Mouse (Mus musculus) heart, embryonic 15.5 days (tissue): ENCODE measurements around the gene Nr2c2ap. TPM values are rescaled to one million over a fixed set of nuclear protein-coding genes. Genes with fewer than 3 reads are reported as not detected.

Experiments used
- ATAC-seq: fragments of 200-750 bp; cut with Nextera tagmentation; replicated peaks from 2 replicates; pipeline ENCODE4 v1.8.0; 2017; ENCODE audit warnings: low read depth, moderate TSS enrichment; ENCODE audit not compliant: insufficient number of reproducible peaks, insufficient read depth, low FRiP score
- H3K27ac ChIP-seq: fragments of 300-500 bp; sonication (generic); 2 replicates; pipeline ENCODE4 v1.5.1; 2015; ENCODE audit warnings: mild to moderate bottlenecking, inconsistent platforms
- H3K27me3 ChIP-seq: fragments of 300-500 bp; sonication (generic); 2 replicates; pipeline ENCODE4 v1.6.1; 2015; ENCODE audit warnings: inconsistent platforms
- H3K36me3 ChIP-seq: fragments of 300-500 bp; sonication (generic); 2 replicates; pipeline ENCODE4 v1.6.1; 2015; ENCODE audit warnings: mild to moderate bottlenecking, inconsistent platforms
- H3K4me1 ChIP-seq: fragments of 300-500 bp; sonication (generic); replicated peaks from 2 replicates; pipeline ENCODE4 v1.6.1; 2015; ENCODE audit warnings: inconsistent platforms
- H3K4me2 ChIP-seq: fragments of 300-500 bp; sonication (generic); 2 replicates; pipeline ENCODE4 v1.6.1; 2015; ENCODE audit warnings: inconsistent platforms, mild to moderate bottlenecking, moderate library complexity
- H3K4me3 ChIP-seq: fragments of 300-500 bp; sonication (generic); 2 replicates; pipeline ENCODE4 v1.5.1; 2015; ENCODE audit warnings: mild to moderate bottlenecking, inconsistent platforms
- H3K9ac ChIP-seq: fragments of 300-500 bp; sonication (generic); 2 replicates; pipeline ENCODE4 v1.6.1; 2015; ENCODE audit warnings: mild to moderate bottlenecking, inconsistent platforms
- H3K9me3 ChIP-seq: fragments of 300-500 bp; sonication (generic); replicated peaks from 2 replicates; pipeline ENCODE4 v1.6.1; 2016; ENCODE audit warnings: inconsistent platforms
- WGBS: fragments of 180-500 bp; shearing (Covaris S2); methylation state at CpG from one replicate; pipeline ENCODE4 v1.1.7; 2015; ENCODE audit warnings: mixed read lengths; 5-methylcytosine and 5-hydroxymethylcytosine counted together
- polyA plus RNA-seq: library from polyadenylated mRNA; unstranded; fragments of >200 nt; fragmentation: Nextera tagmentation; extraction: Ambion mirVana; gene quantifications from 2 replicates; pipeline ENCODE4 v1.2.1, GENCODE M21; 2015

The Nr2c2ap gene
- polyA plus RNA-seq, 1 experiment from 2014 or later: 29.5 TPM

DNA sequence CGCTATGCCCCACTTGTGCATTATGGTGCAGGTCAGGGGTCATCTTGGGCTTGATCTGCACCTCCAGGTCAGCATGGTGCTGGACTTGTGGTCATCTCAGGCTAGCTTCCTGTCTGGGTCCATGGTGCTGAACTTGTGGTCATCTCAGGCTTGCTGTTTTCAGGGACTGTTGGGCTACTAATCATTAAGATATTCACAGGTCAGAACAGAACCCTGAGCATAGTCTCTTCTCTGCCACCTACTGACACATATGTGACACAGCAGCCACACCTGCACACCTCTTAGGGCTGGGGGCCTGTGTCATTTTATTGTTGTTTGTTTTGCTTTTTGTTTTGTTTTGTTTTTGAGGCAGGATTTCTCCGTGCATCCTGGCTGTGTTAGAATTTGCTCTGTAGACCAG, 8.3 kb upstream of the Nr2c2ap start:
- no peak overlapping the region for H3K4me3 ChIP-seq
- H3K9me3 ChIP-seq: no peaks in the 10 kb centered on the region
- no peak overlapping the region for H3K4me2 ChIP-seq
- H3K9ac ChIP-seq: no peak overlapping the region
- 53% methylated on average over 2 of the region's 2 CpGs for WGBS
- ATAC-seq: no peak
- no peak overlapping the region for H3K27ac ChIP-seq
- peaks cover 53% of the 10 kb centered on the region for H3K27me3 ChIP-seq
- H3K4me1 ChIP-seq: peaks cover 5% of the 10 kb centered on the region; the same call in 1 of the 2 replicates
- no peaks in the 10 kb centered on the region for H3K36me3 ChIP-seq

DNA sequence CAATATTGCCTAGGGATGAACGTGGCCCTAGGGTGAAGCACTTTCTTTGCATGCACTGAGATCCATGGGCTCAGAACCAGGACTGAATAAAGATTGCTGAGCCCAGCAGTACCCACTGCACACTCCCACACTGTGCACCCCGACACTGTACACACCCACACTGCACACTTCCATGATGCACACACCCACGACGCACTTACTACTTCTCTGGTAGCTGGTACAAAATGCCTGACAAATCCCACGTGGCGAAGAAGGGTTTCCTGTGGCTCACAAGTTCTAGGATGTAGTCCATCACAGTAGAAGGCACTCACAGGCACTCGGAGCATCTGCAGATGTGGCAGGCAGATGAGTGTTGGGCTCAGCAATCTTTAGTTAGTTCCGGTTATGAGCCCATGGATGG, 6.1 kb upstream of the Nr2c2ap start:
- Histone ChIP-seq H3K4me3 (no peak overlapping the region), H3K4me1 (peaks cover 24% of the 10 kb centered on the region), H3K27me3 (peaks cover 32% of the 10 kb centered on the region), H3K27ac (no peak overlapping the region), H3K4me2 (no peak overlapping the region), H3K9ac (no peak overlapping the region), H3K36me3 (no peaks in the 10 kb centered on the region), H3K9me3 (no peaks in the 10 kb centered on the region)
- no peak for ATAC-seq
- 61% methylated on average over 8 of the region's 8 CpGs for WGBS

DNA sequence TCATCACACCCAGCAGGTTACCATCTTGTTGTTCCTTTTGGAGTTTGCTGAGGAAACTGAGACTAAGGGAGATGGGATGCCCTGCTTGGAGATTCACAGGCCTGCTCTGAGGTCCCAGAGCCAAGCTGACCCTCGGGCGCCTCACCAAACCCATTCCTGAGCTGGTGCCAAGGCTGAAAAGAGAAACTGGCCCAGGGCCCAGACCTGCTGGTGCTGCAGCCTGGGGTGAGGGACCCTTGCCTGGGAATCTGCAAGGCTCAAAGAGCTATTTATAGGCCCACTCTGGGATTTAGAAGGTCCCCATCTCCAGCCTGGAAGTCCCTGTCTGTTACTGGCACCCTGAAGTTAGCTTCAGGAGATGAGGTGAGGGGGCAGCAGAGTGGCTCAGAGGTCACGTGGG, 2.7 kb upstream of the Nr2c2ap start:
- WGBS: 45% methylated on average over 3 of the region's 3 CpGs
- H3K9me3 ChIP-seq: no peaks in the 10 kb centered on the region
- peak; percentile 64 for ATAC-seq
- H3K27ac ChIP-seq: peak overlapping the region; percentile 83
- H3K4me1 ChIP-seq: peaks cover 39% of the 10 kb centered on the region
- H3K4me2 ChIP-seq: peak overlapping the region; percentile 7; the same call in 1 of the 2 replicates
- no peak overlapping the region for H3K4me3 ChIP-seq
- H3K27me3 ChIP-seq: peaks cover 6% of the 10 kb centered on the region; the same call in 1 of the 2 replicates
- H3K36me3 ChIP-seq: peaks cover 7% of the 10 kb centered on the region; the same call in 1 of the 2 replicates
- no peak overlapping the region for H3K9ac ChIP-seq

DNA sequence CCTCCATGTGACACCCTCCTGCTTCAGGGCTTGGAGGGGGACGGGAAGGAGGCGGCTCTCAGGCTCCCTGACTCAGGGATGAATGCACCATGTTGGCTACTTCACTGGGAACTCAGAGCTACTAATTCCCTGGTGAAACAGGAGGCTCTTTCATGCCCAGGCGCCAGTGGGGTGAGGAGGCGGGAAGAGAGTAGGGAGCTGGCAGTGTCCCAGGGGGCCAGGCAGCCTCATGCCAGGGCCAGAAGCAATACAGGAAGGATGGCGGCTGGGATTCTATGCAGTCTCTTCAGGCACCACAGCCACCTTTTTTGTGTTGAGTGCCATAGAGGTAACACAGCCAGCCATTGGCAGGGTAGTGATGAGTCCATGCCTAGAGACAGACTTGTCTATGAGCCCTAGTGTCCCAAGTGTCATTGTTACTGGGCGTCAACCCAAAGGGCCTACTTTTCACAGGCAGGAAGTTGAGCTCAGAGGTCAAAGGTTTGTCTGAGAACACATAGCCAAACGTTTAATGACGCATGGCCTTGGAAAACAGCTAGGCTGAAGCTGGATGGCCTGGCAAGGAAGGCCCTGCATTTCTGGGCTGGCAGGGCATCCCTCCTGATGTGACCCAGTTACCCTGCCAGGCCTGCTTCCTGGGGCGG, 1.7 kb upstream of the Nr2c2ap start:
- Histone ChIP-seq H3K4me3 (no peak overlapping the region), H3K27me3 (no peaks in the 10 kb centered on the region), H3K9me3 (no peaks in the 10 kb centered on the region), H3K36me3 (peaks cover 16% of the 10 kb centered on the region; the same call in 1 of the 2 replicates), H3K4me2 (no peak overlapping the region), H3K27ac (peak overlapping the region; percentile 83), H3K9ac (no peak overlapping the region), H3K4me1 (peaks cover 45% of the 10 kb centered on the region)
- WGBS: 57% methylated on average over 9 of the region's 9 CpGs
- ATAC-seq: no peak

DNA sequence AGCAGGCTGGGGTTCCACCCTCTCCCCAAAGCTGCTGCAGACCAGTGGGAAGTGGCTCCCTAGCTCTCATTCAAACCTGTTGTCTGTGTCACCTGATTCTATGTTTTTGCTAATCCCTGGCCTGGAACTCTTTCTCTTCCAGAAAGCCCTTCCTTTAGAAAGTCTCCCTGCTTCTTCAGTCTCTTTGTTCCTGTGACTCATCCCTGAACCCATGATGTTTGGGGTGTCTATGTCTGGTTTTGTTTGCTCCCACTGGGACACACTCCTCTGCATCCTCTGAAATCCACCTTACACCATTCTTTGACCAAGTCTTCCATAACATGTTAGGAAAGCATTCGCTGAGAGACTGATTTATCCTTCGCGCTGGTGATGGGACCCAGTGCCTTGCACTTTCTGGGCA, 1.1 kb upstream of the Nr2c2ap start:
- no peak overlapping the region for H3K4me3 ChIP-seq
- no peak overlapping the region for H3K9ac ChIP-seq
- 82% methylated on average over 3 of the region's 3 CpGs for WGBS
- H3K9me3 ChIP-seq: no peaks in the 10 kb centered on the region
- H3K4me2 ChIP-seq: no peak overlapping the region
- no peak for ATAC-seq
- H3K27ac ChIP-seq: peak overlapping the region; percentile 83
- peaks cover 22% of the 10 kb centered on the region; the same call in 1 of the 2 replicates for H3K36me3 ChIP-seq
- no peaks in the 10 kb centered on the region for H3K27me3 ChIP-seq
- H3K4me1 ChIP-seq: peaks cover 51% of the 10 kb centered on the region

DNA sequence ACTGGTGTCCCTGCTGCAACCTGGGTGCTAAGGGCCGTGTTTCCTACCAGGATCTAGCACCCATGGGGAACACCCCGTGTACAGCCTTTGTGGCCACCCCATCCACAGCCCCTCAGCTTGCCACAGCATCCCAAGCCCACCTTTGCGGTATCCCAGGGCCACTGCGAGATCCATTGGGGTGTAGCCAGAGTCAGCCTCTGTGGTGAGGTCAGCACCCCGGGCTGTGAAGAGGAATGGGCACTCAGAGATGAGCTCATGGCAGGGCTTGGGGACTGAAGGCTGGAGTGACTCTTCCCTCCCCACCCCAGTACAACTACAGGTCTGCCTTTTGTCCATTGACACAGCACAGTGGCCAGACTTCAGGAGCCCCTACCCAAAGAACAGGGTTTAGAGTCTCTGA, 3.0 kb downstream of the Nr2c2ap start:
- Histone ChIP-seq H3K27ac (0 out of 2 replicates have a peak overlapping the region, but pooled peaks have one; percentile 7), H3K27me3 (no peaks in the 10 kb centered on the region), H3K4me2 (no peak overlapping the region), H3K4me3 (no peak overlapping the region), H3K36me3 (peaks cover 39% of the 10 kb centered on the region; the same call in 1 of the 2 replicates), H3K9ac (no peak overlapping the region), H3K9me3 (no peaks in the 10 kb centered on the region), H3K4me1 (peaks cover 55% of the 10 kb centered on the region)
- no peak for ATAC-seq
- 88% methylated on average over 5 of the region's 5 CpGs for WGBS

DNA sequence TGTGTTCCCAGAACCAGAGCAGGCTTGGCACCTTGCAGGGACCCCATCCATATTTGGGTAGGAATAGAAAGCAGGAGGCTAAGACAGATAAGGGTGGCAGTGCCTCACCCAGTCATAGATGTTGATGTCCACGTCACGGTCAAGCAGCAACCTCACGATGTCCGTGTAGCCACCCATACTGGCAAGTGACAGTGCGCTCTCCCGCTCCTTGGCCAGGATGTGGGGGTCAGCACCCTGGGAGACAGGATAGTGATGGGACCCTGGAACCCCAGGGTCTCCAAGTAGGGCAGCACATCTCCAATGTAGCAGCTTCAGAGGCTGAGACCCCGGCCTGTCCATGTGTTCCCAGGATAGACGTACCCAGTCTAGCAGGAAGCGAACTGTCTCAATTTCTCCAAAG, 3.8 kb downstream of the Nr2c2ap start:
- H3K4me1 ChIP-seq: peaks cover 47% of the 10 kb centered on the region
- no peaks in the 10 kb centered on the region for H3K9me3 ChIP-seq
- no peak overlapping the region for H3K4me2 ChIP-seq
- no peak overlapping the region for H3K9ac ChIP-seq
- WGBS: 67% methylated on average over 9 of the region's 9 CpGs
- H3K27me3 ChIP-seq: no peaks in the 10 kb centered on the region
- no peak; the same call in 1 of the 2 replicates for ATAC-seq
- peaks cover 39% of the 10 kb centered on the region; the same call in 1 of the 2 replicates for H3K36me3 ChIP-seq
- peak overlapping the region; percentile 59 for H3K27ac ChIP-seq
- H3K4me3 ChIP-seq: no peak overlapping the region

DNA sequence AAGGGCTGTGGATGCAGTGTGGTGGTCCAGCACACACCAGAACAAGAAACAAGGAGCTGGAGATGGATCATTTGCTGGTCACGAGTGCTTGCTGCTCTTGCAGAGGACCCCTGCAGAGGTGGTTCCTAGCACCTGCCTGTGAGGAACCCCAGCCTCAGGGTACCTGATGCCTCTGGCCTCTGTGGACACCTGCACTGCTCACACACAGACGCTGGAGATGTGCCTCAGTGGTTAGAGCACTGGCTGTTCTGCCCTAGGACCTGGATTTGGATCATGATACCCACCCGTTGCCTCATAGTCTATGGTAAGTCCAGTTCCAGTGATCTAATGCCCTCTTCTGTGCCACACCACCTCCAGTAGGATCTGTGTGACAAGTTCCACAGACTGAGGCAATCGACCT, 5.5 kb downstream of the Nr2c2ap start:
- Histone ChIP-seq H3K4me2 (no peak overlapping the region), H3K9me3 (no peaks in the 10 kb centered on the region)
- 85% methylated on average over 4 of the region's 4 CpGs for WGBS

DNA sequence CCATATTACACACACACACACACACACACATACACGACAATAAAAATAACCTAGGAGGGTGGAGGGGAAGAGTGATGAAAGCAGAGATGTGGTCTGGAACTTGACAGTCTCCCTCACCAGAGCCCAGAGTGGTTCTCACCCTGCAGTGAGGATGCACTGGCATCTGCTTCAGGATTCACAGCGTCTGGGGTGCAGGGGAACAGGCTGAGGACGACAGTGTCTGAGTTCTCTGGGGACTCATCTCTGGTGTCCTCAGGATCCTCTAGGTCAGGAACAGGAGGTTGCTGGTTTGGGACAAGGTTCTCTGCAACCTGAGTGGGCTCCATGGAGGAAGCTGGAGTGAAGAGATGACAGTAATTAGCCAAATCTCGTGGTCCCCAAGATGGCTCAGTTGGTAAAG, 6.8 kb downstream of the Nr2c2ap start:
- Histone ChIP-seq H3K27ac (no peak overlapping the region), H3K4me3 (peak overlapping the region; percentile 80), H3K4me1 (peaks cover 36% of the 10 kb centered on the region), H3K9me3 (no peaks in the 10 kb centered on the region), H3K36me3 (peaks cover 43% of the 10 kb centered on the region), H3K9ac (peak overlapping the region; percentile 75), H3K27me3 (no peaks in the 10 kb centered on the region), H3K4me2 (peak overlapping the region; percentile 67)
- 69% methylated on average over 4 of the region's 4 CpGs for WGBS
- no peak for ATAC-seq

More for the DNA sequence above, 5.5 kb downstream of the Nr2c2ap start:
- Histone ChIP-seq H3K27me3 (no peaks in the 10 kb centered on the region), H3K4me1 (peaks cover 45% of the 10 kb centered on the region), H3K36me3 (peaks cover 39% of the 10 kb centered on the region; the same call in 1 of the 2 replicates), H3K27ac (no peak overlapping the region), H3K9ac (no peak overlapping the region), H3K4me3 (no peak overlapping the region)
- ATAC-seq: no peak

DNA sequence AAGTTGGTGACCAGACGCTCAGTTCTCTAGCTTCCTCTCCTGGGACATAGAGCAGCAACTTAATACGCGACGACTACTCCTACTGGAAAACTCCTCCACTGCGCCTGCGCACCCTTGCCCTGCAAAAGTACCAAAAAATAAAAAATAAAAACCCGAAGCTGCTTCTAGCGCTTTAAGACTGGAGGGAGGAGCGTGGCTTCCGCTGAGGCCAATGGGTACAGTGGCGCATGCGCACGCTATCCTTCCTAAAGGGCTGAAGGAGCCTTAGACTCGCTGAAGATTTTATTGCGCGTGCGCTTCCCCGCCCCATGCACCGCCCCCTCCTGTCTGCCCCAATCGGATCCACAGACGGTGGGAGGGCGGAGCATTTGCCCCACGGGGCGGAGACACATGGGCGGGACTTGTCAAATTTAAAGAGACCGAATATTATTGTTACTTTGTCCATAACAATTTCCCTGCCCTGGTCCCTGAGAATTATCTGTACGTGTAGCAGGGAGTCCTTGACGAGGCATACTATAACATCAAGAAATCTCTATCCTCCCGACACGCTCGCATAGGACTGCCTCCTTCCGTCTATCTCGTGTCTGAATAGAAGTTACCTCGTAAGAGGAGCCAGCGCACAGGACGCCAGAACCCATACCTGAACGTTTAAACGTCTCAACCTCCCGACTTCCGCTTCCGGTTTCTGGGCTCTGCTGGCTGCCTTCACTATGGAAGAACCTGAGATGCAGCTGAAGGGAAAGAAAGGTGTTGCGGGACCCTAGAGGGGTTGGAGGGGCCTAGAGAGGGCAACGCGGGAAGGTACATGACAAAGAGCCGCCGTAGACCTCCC, 8.1 kb downstream of the Nr2c2ap start, which contains the start of the genes Rfxank, Borcs8 and Mef2b:
Gene Rfxank (minus strand): TSS at position 129 of the 832 bp plus-strand sequence.
Gene Borcs8 (plus strand): TSS at position 474 of the 832 bp plus-strand sequence.
Gene Mef2b (plus strand): TSS at position 686 of the 832 bp plus-strand sequence.
- H3K27ac ChIP-seq: peak within 1 kb of the TSS; percentile 76
- peaks cover 32% of the 10 kb centered on the region for H3K4me1 ChIP-seq
- H3K36me3 ChIP-seq: peaks cover 36% of the 10 kb centered on the region
- under 1% methylated on average over 46 of the region's 46 CpGs for WGBS
- peak; percentile 96 for ATAC-seq
- peak within 1 kb of the TSS; percentile 80 for H3K4me3 ChIP-seq
- peak within 1 kb of the TSS; percentile 67 for H3K4me2 ChIP-seq
- no peaks in the 10 kb centered on the region for H3K9me3 ChIP-seq
- no peaks in the 10 kb centered on the region for H3K27me3 ChIP-seq
- peak within 1 kb of the TSS; percentile 75 for H3K9ac ChIP-seq

DNA sequence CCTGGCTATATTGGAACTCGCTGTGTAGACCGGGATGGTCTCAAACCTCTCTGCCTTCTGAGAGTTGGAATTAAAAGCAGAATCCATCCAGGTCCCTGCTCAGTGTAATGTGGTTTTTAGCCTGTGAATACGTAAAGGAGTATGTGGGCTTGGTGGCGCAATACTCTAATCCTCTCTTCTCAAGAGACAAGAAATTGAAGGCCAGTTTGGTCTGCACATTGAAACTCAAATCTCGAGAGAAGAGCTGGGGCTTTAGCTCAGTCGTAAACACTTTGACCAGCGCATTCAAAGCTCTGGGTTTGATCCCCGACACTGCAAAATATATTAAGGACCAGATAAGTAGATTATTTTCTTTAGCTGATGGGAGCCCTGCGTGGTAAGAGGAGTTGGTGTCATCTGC, 8.8 kb downstream of the Nr2c2ap start:
- peak overlapping the region; percentile 67 for H3K4me2 ChIP-seq
- peak overlapping the region; percentile 80 for H3K4me3 ChIP-seq
- 10% methylated on average over 9 of the region's 9 CpGs for WGBS
- ATAC-seq: no peak
- peaks cover 36% of the 10 kb centered on the region for H3K36me3 ChIP-seq
- H3K9me3 ChIP-seq: no peaks in the 10 kb centered on the region
- H3K27ac ChIP-seq: peak overlapping the region; percentile 76
- H3K27me3 ChIP-seq: no peaks in the 10 kb centered on the region
- peak overlapping the region; percentile 74 for H3K9ac ChIP-seq
- H3K4me1 ChIP-seq: peaks cover 25% of the 10 kb centered on the region
